Mouse (Mus musculus): ENCODE measurements around the gene Fancm.

- no peak for TF ChIP-seq CTCF (IDR thresholded peaks at IDR 0.05; ENCODE audit: extremely low read depth, insufficient read length, insufficient replicate concordance, low read depth, low read length)
- TF ChIP-seq POLR2A (IDR thresholded peaks at IDR 0.05; ENCODE audit: low read depth, low read length), result no peak
Measured at GRCm38 (mm10) chr12:65065241-65065640, 10.2 kb upstream of the Fancm start.

Measured in small intestine, adult 2 months (tissue).